Mouse (Mus musculus) frontal cortex, postnatal 25 days (tissue): Measurements from ENCODE around the gene 1700030J22Rik.

Source experiments
- DNase-seq, 2 experiments: peaks; one replicate each; pipeline ENCODE4 v3.0.0; 2022; ENCODE audit warnings: low spot score in 2 of 2

1700030J22Rik gene

GRCm38 (mm10) chr8:116978631-116979256, at the start of gene 1700030J22Rik:
TSS of gene 1700030J22Rik (minus strand) at chr8:116978959.
- peak; percentile 91 to 94 for DNase-seq

- DNase-seq, result no peak
These were observed 48.8 kb upstream of the 1700030J22Rik start for GRCm38 (mm10) chr8:117027601-117028000.

GRCm38 (mm10) chr8:117022297-117022993, 43.7 kb upstream of the 1700030J22Rik start:
- DNase-seq, result no peak

GRCm38 (mm10) chr8:117019323-117020275, 40.8 kb upstream of the 1700030J22Rik start:
- peak in 1 of 2 experiments; percentile 18 for DNase-seq

GRCm38 (mm10) chr8:117017896-117018295, 39.1 kb upstream of the 1700030J22Rik start:
- DNase-seq, result no peak

DNA sequence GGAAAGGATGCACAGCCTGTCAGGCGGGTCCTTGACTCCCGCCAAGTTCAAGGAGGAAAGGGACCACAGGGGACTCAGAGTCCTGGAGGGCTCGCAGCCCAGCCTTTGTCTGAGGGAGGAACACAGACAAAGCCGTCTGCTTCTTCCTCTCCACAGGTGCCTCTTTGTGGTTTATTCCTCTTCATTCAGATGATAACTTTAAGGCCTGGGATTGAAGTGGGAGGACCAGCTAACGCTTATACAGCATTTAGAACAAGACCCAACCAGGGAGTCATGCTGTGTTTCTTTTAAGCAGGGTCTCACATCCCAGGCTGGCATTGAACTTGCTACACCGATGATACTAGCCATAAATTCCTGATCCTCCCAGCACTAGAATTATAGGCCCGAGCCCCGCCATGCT, 38.2 kb upstream of the 1700030J22Rik start:
- no peak for DNase-seq

DNA sequence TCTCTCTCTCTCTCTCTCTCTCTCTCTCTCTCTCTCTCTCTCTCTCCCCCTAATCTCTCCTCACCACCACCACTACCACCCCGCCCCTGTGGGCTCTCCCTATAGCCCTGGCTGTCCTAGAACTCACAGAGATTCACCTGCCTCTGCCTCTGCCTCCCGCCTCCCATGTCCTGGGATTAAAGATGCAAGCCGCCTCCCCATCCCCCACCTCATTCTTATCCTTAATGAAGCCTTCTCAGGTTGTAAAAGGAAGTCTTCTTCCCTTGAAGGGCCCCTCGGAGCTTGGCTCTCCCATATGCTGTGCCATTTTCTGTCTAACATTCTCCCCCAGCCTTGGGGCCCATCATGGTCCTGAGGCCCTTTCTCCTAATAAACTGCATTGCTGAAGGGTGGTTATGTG, 36.9 kb upstream of the 1700030J22Rik start:
- no peak for DNase-seq

DNA sequence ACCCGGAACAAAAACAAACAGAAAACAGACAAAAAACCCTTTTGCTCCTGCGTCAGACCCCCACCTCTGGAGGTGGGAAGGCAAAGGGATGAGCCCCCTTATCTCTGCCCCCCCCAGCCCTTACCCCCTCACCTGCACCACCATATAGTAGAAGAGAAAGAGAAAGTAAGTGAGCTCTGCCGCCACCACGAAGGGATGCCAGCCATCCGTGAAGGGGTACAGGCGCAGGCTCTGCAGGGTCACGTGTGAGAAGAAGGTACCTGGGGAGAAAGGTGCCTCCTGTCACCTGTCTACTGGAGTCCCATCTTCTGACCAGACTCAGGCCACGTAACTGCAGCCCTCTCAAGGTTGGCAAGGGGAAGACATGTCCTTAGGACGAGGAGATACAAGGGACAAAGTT, 32.6 kb upstream of the 1700030J22Rik start:
- DNase-seq, result no peak

- DNase-seq, result no peak
These were observed 15.4 kb upstream of the 1700030J22Rik start for GRCm38 (mm10) chr8:116994016-116994716.

- DNase-seq, result peak; percentile 94 to 96
These were observed 14.5 kb upstream of the 1700030J22Rik start, which contains the start of gene Gcsh for GRCm38 (mm10) chr8:116993095-116993867. TSS of gene Gcsh (minus strand) at chr8:116993537.

- no peak for DNase-seq
These were observed 13.6 kb upstream of the 1700030J22Rik start for GRCm38 (mm10) chr8:116992176-116992971.

DNA sequence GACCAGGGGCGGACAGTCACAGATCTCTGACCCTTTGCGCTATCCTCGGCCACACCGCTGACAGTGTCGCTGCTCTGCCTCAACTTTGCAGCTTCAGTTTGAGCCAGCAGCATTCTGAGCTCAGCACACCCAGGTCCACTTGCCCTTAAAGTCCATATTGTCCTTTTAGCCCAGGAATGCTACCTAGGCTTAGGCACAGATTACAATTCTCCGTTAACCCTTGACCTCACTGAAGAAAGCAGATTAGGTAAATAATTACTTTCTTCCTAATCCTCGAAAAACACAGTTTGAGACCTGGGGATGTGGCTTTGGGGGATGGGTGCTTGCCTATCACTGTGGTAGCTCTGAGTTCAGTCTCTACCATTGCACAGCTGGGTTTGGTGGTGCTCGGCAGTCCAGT, 12.5 kb upstream of the 1700030J22Rik start:
- DNase-seq, result no peak

- no peak for DNase-seq
These were observed 11.1 kb upstream of the 1700030J22Rik start for GRCm38 (mm10) chr8:116989842-116990241.

DNA sequence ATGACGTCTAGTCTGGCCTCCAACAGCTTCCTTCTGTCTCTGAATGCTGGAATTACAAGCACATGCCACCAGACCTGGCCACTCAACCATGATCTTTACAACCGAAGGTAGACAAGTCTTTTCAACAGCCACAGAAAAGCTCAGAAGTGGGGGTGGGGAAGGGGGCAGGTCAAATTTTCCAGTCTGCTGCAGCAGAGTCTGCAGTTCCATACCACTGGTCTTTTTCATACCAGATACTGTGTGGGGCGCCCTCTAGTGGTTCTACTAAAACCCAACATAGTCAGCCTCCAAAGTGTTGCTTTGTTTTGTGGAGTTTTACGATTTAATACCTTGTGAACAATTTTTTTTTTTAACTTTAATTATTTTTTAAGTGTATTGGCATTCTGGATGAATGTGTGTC, 1.4 kb upstream of the 1700030J22Rik start:
- DNase-seq, result peak; percentile 14 to 37

DNA sequence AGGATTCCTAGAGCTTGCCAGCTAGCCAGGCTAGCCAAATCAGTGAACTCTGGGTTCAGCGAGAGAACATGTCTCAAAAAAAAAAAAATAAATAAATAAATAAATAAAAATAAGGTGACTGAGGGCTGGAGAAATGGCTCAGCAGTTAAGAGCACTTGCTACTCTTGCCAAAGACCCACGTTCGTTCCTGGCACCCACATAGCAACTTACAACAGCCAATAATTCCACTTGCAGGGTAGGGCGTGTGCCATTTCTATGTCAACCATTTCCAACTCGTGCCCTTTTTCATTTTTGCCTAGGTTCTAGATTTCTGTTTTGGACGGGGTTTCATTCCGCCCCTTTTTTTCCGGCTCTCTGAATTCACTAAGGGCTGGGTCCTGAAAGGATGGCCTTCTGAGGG, 707 bp downstream of the 1700030J22Rik start:
- DNase-seq, result no peak

DNA sequence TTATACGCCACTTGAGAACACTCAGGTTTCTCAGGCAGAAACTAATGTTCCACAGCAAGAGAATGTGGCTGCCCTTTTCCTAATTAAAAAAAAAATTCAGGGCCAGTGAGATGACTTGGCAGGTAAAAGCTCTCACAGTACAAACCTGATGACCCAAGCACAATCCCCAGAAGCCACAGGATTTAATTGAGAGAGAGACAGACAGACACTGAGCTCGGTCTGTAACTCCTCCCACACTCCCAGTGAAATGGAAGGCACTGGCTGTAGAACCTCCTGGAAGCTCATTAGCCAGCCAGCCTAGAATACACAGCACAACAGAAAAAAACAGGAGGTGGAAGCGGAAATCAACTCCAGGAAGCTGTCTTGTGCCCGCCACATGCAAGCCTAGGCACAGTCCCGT, 3.2 kb downstream of the 1700030J22Rik start:
- DNase-seq, result no peak

GRCm38 (mm10) chr8:116975066-116975465, 3.7 kb downstream of the 1700030J22Rik start:
- no peak for DNase-seq

DNA sequence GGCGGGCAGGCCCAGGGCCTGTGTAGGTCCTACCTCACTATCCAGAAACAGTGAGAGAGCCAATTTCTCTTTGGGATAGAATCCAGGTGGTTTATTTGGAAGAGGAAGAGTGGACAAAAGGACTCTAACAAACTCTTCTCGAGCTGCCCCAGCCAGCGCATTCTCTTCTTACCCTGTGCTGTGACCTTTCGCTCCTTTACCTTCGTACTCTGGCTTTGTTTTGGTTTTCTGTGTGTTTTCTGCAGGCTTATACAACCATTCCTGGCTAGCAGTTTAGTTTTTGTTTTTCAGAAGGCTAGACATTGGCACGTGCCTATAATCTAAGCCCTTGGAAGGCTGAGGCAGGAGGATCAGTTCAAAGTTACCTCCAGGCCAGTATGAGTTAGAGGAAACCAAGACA, 9.2 kb downstream of the 1700030J22Rik start:
- DNase-seq, result no peak

- DNase-seq, result peak; percentile 52 to 64
These were observed 24.3 kb downstream of the 1700030J22Rik start for GRCm38 (mm10) chr8:116954415-116954814.

- DNase-seq, result no peak
These were observed 26.3 kb downstream of the 1700030J22Rik start for GRCm38 (mm10) chr8:116952428-116952827.
